Mouse (Mus musculus) cerebellum, adult 2 months (tissue): ENCODE measurements around the gene Olfr750.
"Not testable (repeated sequence)": the region's sequence is repeated elsewhere in the genome, so short reads cannot be mapped to it uniquely, and the experiment has no call there.

Source experiments
- CTCF ChIP-seq: fragments of 200-500 bp; IDR thresholded peaks from 2 replicates; pipeline ENCODE4 v1.5.1; 2011; ENCODE audit warnings: low read depth, mild to moderate bottlenecking, control low read depth, low read length, moderate library complexity, borderline replicate concordance; ENCODE audit not compliant: insufficient read depth
- POLR2A ChIP-seq: fragments of 200-500 bp; IDR thresholded peaks from 2 replicates; pipeline ENCODE4 v1.6.1; 2011; ENCODE audit warnings: low read length, control low read depth, borderline replicate concordance; ENCODE audit not compliant: insufficient read depth

GRCm38 (mm10) chr14:51098300-51098699, 24.1 kb upstream of the Olfr750 start:
- not testable (repeated sequence) for TF ChIP-seq POLR2A
- TF ChIP-seq CTCF, result peak; percentile 64; the same call in 1 of the 2 replicates
